Mouse (Mus musculus): ENCODE results near the gene Dennd6a. TPM values are rescaled to one million over a fixed set of nuclear protein-coding genes. Genes with fewer than 3 reads are reported as not detected.

Dennd6a gene
- total RNA-seq, 1 experiment from 2014 or later: 58.2 TPM

GRCm38 (mm10) chr14:26562247-26562646 lies 11.4 kb upstream of the Dennd6a start:
- ATAC-seq (ENCODE audit: extremely low read depth, insufficient number of reproducible peaks, low FRiP score, poor library complexity, severe bottlenecking): no peak

- no peak for ATAC-seq (ENCODE audit: extremely low read depth, insufficient number of reproducible peaks, low FRiP score, poor library complexity, severe bottlenecking)
Observed at GRCm38 (mm10) chr14:26569880-26570279, 3.8 kb upstream of the Dennd6a start.

GRCm38 (mm10) chr14:26571951-26572675 lies 1.5 kb upstream of the Dennd6a start:
- ATAC-seq (ENCODE audit: extremely low read depth, insufficient number of reproducible peaks, low FRiP score, poor library complexity, severe bottlenecking): peak; percentile 70

GRCm38 (mm10) chr14:26576255-26576780 lies 2.7 kb downstream of the Dennd6a start:
- ATAC-seq (ENCODE audit: extremely low read depth, insufficient number of reproducible peaks, low FRiP score, poor library complexity, severe bottlenecking): no peak

- ATAC-seq (ENCODE audit: extremely low read depth, insufficient number of reproducible peaks, low FRiP score, poor library complexity, severe bottlenecking): no peak
Observed at GRCm38 (mm10) chr14:26578791-26579191, 5.1 kb downstream of the Dennd6a start.

- ATAC-seq (ENCODE audit: extremely low read depth, insufficient number of reproducible peaks, low FRiP score, poor library complexity, severe bottlenecking): peak; percentile 65
Observed at GRCm38 (mm10) chr14:26579346-26580343, 6.0 kb downstream of the Dennd6a start.

GRCm38 (mm10) chr14:26583645-26584044 lies 10.0 kb downstream of the Dennd6a start:
- ATAC-seq (ENCODE audit: extremely low read depth, insufficient number of reproducible peaks, low FRiP score, poor library complexity, severe bottlenecking): no peak

GRCm38 (mm10) chr14:26587116-26587515 lies 13.5 kb downstream of the Dennd6a start:
- ATAC-seq (ENCODE audit: extremely low read depth, insufficient number of reproducible peaks, low FRiP score, poor library complexity, severe bottlenecking): no peak

- ATAC-seq (ENCODE audit: extremely low read depth, insufficient number of reproducible peaks, low FRiP score, poor library complexity, severe bottlenecking): peak; percentile 30; the same call in 1 of the 2 replicates
Observed at GRCm38 (mm10) chr14:26591353-26591752, 17.7 kb downstream of the Dennd6a start.

GRCm38 (mm10) chr14:26593281-26593895 lies 19.7 kb downstream of the Dennd6a start:
- no peak for ATAC-seq (ENCODE audit: extremely low read depth, insufficient number of reproducible peaks, low FRiP score, poor library complexity, severe bottlenecking)

GRCm38 (mm10) chr14:26595167-26595566 lies 21.5 kb downstream of the Dennd6a start:
- ATAC-seq (ENCODE audit: extremely low read depth, insufficient number of reproducible peaks, low FRiP score, poor library complexity, severe bottlenecking): no peak

GRCm38 (mm10) chr14:26595695-26596365 lies 22.2 kb downstream of the Dennd6a start:
- ATAC-seq (ENCODE audit: extremely low read depth, insufficient number of reproducible peaks, low FRiP score, poor library complexity, severe bottlenecking): no peak

GRCm38 (mm10) chr14:26605354-26605753 lies 31.7 kb downstream of the Dennd6a start:
- ATAC-seq (ENCODE audit: extremely low read depth, insufficient number of reproducible peaks, low FRiP score, poor library complexity, severe bottlenecking): no peak

- no peak for ATAC-seq (ENCODE audit: extremely low read depth, insufficient number of reproducible peaks, low FRiP score, poor library complexity, severe bottlenecking)
Observed at GRCm38 (mm10) chr14:26609674-26610073, 36.0 kb downstream of the Dennd6a start.

GRCm38 (mm10) chr14:26610689-26611088 lies 37.0 kb downstream of the Dennd6a start:
- no peak for ATAC-seq (ENCODE audit: extremely low read depth, insufficient number of reproducible peaks, low FRiP score, poor library complexity, severe bottlenecking)

- no peak for ATAC-seq (ENCODE audit: extremely low read depth, insufficient number of reproducible peaks, low FRiP score, poor library complexity, severe bottlenecking)
Observed at GRCm38 (mm10) chr14:26625301-26625700, 51.6 kb downstream of the Dennd6a start.

GRCm38 (mm10) chr14:26626605-26627140 lies 53.0 kb downstream of the Dennd6a start:
- peak; percentile 46; the same call in 1 of the 2 replicates for ATAC-seq (ENCODE audit: extremely low read depth, insufficient number of reproducible peaks, low FRiP score, poor library complexity, severe bottlenecking)

Measured in neutrophil, adult 5-6 weeks (primary cell).